Mouse (Mus musculus) left cerebral cortex, adult 9 months (tissue): ENCODE measurements around the gene Cyp4a31.
"Not testable (repeated sequence)": the region's sequence is repeated elsewhere in the genome, so short reads cannot be mapped to it uniquely, and the experiment has no call there.

Source experiments
- DNase-seq, 2 experiments: peaks; one replicate each; pipeline ENCODE4 v3.0.0; 2022; ENCODE audit warnings: low spot score in 2 of 2

Cyp4a31 gene

GRCm38 (mm10) chr4:115563401-115563800 is at the start of gene Cyp4a31:
TSS of gene Cyp4a31 (plus strand) at chr4:115563649.
- no peak for DNase-seq

DNA sequence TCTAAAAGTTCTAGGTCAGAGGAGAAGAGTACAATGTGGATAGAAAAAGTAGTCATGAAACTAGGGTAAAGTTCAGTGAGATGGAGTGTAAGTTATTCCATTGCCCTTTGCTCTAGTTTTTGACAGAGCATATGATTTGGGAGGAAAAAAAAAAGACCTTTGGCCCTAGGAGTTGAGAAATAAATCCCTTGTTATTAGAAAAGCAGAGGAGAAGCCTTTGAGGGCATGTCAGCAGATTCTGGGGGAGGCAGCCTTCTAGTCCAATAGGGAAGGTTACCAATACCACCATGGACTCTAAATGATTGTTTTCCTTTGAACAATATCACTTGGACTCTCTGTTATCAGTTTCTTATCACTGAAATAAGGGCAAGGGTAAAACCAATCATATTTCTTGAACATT is 49.5 kb upstream of the Cyp4a31 start:
- not testable (repeated sequence) for DNase-seq

DNA sequence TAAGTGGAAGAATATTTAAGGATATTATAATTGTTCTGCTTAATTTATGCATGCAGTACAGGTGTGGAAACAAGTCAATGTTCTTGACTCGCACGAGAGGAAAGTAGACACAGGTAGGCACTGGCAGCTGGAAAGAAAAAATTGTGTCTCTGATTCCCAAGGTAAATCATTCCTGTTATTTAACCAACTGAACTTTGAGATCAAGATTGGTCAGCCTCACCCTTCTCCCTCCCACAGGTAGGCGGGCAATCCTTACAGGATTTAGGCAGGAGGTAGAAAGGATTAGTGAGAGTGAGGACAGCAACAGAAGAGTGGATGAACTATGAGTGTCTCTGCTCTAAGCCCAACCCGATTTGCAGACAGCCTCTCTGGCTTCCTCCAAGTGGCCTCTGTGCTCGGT is 45.4 kb upstream of the Cyp4a31 start, which contains the start of gene Cyp4a10:
Cyp4a10 (plus strand) TSS at position 265 of the 400 bp plus-strand sequence.
- DNase-seq, result not testable (repeated sequence)

DNA sequence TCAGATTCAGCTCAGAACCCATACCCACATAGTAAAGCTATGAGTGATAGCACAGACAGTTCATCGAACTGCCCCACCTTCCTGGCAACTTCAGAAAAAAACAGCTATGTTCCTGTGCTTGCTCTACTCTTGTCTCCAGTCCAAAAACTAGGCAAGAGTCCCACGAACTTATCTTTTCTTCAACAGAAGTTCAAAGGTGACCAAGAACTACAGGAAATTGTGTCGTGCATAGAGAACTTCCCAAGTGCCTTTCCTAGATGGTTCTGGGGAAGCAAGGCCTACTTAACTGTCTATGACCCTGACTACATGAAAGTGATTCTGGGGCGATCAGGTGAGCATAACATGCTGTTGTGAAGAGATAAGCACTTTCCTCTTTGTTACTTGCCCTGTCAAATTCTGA is 44.0 kb upstream of the Cyp4a31 start:
- DNase-seq, result no peak

DNA sequence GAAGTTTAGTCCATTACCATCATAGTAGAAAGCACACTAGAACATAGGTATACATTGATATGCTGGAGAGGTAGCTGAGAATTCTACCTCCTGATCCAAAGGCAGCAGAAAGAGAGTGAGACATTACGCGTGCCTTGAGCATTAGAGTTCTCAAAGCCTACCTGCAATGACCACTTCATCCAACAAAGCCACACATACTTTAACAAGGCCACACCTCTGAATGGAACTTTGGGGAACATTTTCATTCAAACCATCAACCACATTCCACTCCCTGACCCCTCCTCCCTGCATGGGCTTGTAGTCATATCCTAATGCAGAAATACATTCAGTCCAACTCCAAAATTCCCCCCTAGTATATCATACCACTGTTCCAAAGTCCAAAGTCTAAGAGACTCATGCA is 41.7 kb upstream of the Cyp4a31 start:
- no peak for DNase-seq

DNA sequence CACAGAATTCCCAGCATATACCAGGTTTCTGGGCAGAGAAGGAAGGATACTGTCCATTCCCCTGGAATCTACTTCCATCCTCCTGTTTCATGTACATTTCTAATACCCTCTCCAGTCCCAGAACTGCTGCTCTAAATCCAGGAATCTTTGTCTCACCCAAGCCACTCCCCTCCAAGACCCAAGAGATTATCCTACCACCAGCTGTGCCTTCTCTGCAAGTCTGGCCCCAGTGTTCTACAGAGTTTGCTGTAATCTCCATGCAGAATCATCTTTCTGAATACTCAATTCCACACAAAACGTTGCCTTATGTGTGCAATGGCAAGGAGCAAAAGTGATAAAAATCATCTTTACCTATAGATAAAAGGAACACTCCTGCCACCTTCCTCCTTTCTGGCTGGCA is 18.3 kb upstream of the Cyp4a31 start:
- no peak for DNase-seq

DNA sequence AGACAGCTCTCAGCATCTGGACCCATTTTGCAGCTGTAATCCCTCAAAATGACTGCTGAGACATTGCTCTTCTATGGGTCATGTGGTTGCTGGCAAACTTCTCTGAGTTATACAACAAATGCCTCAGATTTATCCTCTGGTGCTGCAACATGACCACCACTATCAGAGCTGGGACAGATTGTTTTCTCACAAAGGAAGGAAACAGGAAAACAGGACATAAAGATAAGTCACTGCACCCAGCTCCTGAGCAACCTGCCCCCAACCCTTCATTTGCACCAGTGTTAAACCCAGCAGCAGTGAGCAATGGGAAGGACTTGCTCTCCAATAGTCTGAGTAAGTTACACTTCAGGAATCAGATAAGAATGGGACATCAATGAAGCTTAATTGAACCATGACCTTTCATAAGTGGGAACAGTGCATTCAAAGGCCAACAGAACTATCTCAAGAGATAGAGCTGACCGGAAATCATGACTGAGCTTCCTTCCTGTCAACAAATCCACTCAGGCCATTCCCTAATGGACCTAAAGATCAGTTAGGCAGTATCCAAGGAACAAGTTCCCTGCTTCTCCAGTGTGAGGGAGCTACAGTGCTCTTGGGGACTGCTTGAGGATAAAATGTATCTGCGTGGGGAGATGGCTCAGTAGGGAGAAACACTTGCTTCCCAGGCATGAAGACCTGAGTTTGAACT is 17.2 kb upstream of the Cyp4a31 start:
- no peak for DNase-seq

DNA sequence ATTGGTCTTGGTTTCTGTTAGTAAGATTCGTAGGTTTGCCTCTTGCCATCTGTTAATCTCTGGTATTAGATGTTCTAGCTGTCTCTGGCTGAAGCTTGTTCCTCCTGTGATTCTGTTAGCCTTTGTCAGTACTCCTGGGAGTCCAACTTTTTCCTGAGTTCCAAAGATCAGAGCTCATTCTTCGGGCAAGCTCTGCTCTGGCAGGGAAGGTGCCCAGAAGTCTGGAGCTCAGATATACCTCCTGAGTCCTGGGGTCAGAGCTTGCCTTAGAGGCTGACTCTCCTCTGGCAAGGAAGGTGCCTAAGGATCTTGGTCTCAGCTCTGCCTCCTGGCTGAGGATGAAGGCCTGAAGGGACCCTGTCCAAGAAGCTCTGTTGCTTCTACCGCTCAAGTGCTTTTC is 10.7 kb upstream of the Cyp4a31 start:
- no peak for DNase-seq

GRCm38 (mm10) chr4:115555513-115555912 is 7.9 kb upstream of the Cyp4a31 start:
- DNase-seq, result no peak

DNA sequence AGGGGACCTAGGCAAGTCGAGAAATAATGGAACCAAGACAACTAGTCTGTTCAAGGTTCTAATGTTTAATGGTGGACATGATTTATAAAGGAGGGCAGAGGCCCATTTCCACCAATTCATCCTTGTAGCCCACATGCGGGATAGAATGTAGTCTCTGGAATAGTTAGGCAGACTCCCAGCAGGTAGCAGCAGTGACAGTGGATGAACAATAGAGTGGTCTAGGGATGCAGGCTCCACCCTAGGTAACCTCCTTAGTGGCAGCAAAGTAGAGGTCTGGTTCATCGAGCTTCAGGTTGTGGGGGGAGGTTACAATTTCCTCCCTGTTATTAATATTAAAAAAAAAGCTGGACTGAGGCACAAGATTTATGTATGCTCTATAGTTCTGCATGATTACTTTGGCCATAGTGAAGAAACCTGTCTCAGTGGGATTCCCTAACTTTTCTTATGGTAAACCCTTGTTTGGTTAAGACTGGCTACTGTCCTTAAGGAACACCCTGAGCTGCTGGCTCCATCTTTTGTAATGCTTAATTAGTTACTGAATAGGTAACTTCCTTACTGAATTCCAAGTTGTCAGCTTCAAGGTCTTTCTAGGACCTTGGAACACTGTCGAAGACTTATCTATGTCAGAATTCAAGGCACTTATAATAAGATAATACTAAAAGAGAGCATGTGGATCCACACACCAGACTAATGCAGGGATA is 5.4 kb upstream of the Cyp4a31 start:
- DNase-seq, result no peak

GRCm38 (mm10) chr4:115561236-115561635 is 2.2 kb upstream of the Cyp4a31 start:
- not testable (repeated sequence) for DNase-seq

DNA sequence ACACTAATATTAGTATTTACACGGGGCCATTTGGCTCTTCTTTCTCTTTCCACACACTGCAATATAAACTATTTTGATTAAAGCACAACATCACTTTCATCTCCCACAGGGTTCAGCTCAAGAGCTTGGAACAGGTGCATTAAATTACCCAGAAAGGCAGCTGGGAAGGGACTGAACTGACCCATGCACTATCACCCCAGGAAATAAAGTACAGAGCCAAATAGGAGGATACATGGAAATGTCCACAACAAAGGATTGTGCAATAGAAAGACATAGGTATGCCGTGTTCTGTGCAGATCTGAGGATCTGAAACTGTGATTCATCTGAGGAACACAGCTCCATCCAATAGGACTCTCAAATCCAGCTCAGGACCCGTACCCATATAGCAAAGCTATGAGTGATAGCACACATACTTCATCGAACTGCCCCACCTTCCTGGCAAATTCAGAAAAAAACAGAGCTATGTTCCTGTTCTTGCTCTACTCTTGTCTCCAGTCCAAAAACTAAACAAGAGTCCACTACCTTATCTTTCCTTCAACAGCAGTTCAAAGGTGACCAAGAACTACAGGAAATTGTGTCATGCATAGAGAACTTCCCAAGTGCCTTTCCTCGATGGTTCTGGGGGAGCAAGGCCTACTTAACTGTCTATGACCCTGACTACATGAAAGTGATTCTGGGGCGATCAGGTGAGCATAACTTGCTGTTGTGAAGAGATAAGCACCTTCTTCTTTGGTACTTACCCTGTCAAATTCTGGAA is 1.2 kb downstream of the Cyp4a31 start:
- not testable (repeated sequence) for DNase-seq

DNA sequence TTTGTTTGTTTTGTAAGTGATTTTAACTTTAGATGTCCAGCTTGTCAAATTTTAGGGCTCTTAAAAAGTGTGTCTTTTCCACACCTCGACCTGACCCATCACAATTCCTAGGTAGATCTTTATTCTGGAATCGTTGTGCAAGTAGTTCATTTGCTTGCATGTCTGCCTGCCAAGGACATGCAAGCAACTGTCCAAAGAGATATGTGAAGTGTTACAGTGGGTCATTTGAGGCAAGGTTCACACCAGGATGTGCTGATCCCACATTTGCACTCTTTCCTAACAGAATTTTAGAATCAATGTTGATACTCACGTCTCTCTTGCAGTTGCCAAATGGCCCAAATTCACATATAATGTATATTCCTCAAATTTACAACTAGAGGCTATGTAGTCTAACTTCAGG is 11.8 kb downstream of the Cyp4a31 start:
- no peak for DNase-seq

- no peak for DNase-seq
Measured at GRCm38 (mm10) chr4:115575776-115576175, 12.3 kb downstream of the Cyp4a31 start.

GRCm38 (mm10) chr4:115583036-115583435 is 19.6 kb downstream of the Cyp4a31 start:
- no peak for DNase-seq

DNA sequence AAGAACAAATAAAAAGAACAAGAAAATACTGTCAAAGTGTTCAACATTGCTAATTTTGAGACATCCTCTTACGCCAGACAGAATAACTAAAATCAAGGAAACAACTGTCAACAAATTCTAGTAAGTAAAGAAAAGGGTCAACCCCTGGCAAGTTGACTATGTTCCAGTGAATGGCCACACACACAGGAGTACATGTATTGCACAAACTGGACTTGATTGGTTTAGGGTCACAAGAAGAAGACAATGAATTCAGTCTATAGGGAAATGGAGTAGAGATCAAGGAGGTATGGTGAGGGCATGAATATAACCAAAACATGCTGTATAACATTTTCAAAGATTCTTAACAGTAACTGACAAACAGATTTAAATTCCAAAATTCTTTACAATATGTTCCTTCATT is 32.9 kb downstream of the Cyp4a31 start:
- DNase-seq, result no peak

GRCm38 (mm10) chr4:115596824-115597336 is 33.4 kb downstream of the Cyp4a31 start:
- DNase-seq, result no peak

GRCm38 (mm10) chr4:115600611-115601010 is 37.2 kb downstream of the Cyp4a31 start, which contains the start of gene Cyp4a32:
TSS of gene Cyp4a32 (plus strand) at chr4:115600969.
- DNase-seq, result not testable (repeated sequence)

- no peak for DNase-seq
Measured at GRCm38 (mm10) chr4:115614005-115614404, 50.6 kb downstream of the Cyp4a31 start.

DNA sequence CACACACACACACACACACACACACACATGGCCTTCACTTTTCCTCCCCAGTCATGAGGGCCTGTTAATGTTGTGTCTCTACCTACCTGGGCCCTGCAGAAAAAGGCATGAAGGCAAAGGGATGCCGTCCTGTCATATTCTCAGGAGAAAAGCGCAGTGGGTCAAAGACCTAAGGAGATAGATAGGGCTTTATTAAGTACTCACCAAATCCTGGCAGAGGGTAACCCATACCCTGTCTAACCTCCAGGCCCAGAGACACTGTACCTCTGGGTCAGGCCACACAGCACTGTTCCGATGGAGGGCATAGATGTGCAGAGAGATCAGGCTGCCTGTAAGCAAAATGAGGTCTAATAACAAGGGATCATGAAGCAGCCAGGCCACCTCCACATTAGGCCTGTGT is 62.1 kb downstream of the Cyp4a31 start:
- not testable (repeated sequence) for DNase-seq
